24 mouse cellular contexts compared by ENCODE assay signal in genomic region chr10:53052521-53052920, GRCm38 (mm10).
"Had no signal": no experiment of that assay in that cellular context is flagged by ENCODE, and none has a peak within 500 bp of the region (broad histone marks: within the 10 kb centered on the region; RNA-seq: fewer than 3 reads in every experiment).

No protein-coding gene starts in this region.

- H3K9me3 ChIP-seq: heart, embryonic 15.5 days; limb, embryonic 13.5 days; limb, embryonic 15.5 days; liver, embryonic 12.5 days had no signal

- H3K4me1 ChIP-seq: heart, embryonic 13.5 days; heart, embryonic 15.5 days; hindbrain, embryonic 13.5 days; hindbrain, embryonic 15.5 days; limb, embryonic 13.5 days; limb, embryonic 15.5 days; liver, embryonic 12.5 days had no signal

- H3K4me2 ChIP-seq: heart, embryonic 11.5 days; heart, embryonic 13.5 days; heart, embryonic 15.5 days; hindbrain, embryonic 13.5 days; hindbrain, embryonic 15.5 days; limb, embryonic 13.5 days; limb, embryonic 15.5 days; liver, embryonic 12.5 days had no signal

- H3K4me3 ChIP-seq: heart, adult 2 months; heart, embryonic 13.5 days; heart, embryonic 15.5 days; hindbrain, embryonic 13.5 days; hindbrain, embryonic 15.5 days; limb, embryonic 13.5 days; limb, embryonic 15.5 days; liver, embryonic 12.5 days had no signal

- ATAC-seq: forebrain, postnatal 0 days; hindbrain, postnatal 0 days; intestine, embryonic 16.5 days; liver, embryonic 12.5 days had no signal

- H3K27ac ChIP-seq: heart, adult 2 months; heart, embryonic 13.5 days; heart, embryonic 15.5 days; hindbrain, embryonic 13.5 days; hindbrain, embryonic 15.5 days; hindbrain, postnatal 0 days; kidney, postnatal 0 days; limb, embryonic 13.5 days; limb, embryonic 15.5 days; liver, embryonic 12.5 days; liver, embryonic 14.5 days had no signal

- H3K36me3 ChIP-seq: heart, embryonic 13.5 days; heart, embryonic 15.5 days; hindbrain, embryonic 13.5 days; hindbrain, embryonic 15.5 days; limb, embryonic 13.5 days; limb, embryonic 15.5 days; liver, embryonic 12.5 days had no signal

- DNase-seq: forebrain, postnatal 0 days; gastrocnemius, postnatal 14 days; gastrocnemius, postnatal 36 days; heart, adult 11 months; heart, adult 2 months; heart, postnatal 14 days; heart, postnatal 36 days; kidney, postnatal 14 days; layer of hippocampus, adult 9-11 months; layer of hippocampus, postnatal 36 days; left cerebral cortex, postnatal 4 days; lung, adult 18-20 months had no signal

- H3K27me3 ChIP-seq: heart, embryonic 13.5 days; heart, embryonic 15.5 days; hindbrain, embryonic 13.5 days; hindbrain, embryonic 15.5 days; limb, embryonic 13.5 days; limb, embryonic 15.5 days; liver, embryonic 12.5 days had no signal

- H3K9ac ChIP-seq: forebrain, postnatal 0 days; heart, embryonic 13.5 days; heart, embryonic 15.5 days; hindbrain, embryonic 13.5 days; hindbrain, embryonic 15.5 days; limb, embryonic 13.5 days; limb, embryonic 15.5 days; liver, embryonic 12.5 days; liver, embryonic 14.5 days had no signal
